Mouse (Mus musculus) C2C12 (cell line): ENCODE results near the gene Tulp2. TPM values are rescaled to one million over a fixed set of nuclear protein-coding genes. Genes with fewer than 3 reads are reported as not detected.
"Not testable (repeated sequence)": the region's sequence is repeated elsewhere in the genome, so short reads cannot be mapped to it uniquely, and the experiment has no call there.

ENCODE experiments used
- H3K27me3 ChIP-seq: one replicate; pipeline ENCODE4 v1.6.1; 2011; ENCODE audit not compliant: control insufficient read depth, insufficient read depth, insufficient read length
- H3K36me3 ChIP-seq: one replicate; pipeline ENCODE4 v1.6.1; 2011; ENCODE audit not compliant: control insufficient read depth, insufficient read depth
- H3K4me3 ChIP-seq: one replicate; pipeline ENCODE4 v1.5.1; 2011; ENCODE audit warnings: mild to moderate bottlenecking, control low read depth; ENCODE audit not compliant: poor library complexity, insufficient read depth, severe bottlenecking
- H3K79me2 ChIP-seq: one replicate; pipeline ENCODE4 v1.6.1; 2011; ENCODE audit not compliant: control insufficient read depth, insufficient read depth
- H3K79me3 ChIP-seq: one replicate; pipeline ENCODE4 v1.6.1; 2011; ENCODE audit warnings: low read depth, control low read depth
- H3ac ChIP-seq: one replicate; pipeline ENCODE3; 2011; ENCODE audit warnings: low read depth; ENCODE audit not compliant: control insufficient read depth, insufficient read length
- CEBPB ChIP-seq: IDR thresholded peaks from one replicate; pipeline ENCODE4 v1.6.1; 2011; ENCODE audit warnings: low read depth, mild to moderate bottlenecking, control low read depth, moderate library complexity
- CTCF ChIP-seq: IDR thresholded peaks from one replicate; pipeline ENCODE4 v1.5.1; 2011; ENCODE audit not compliant: control insufficient read depth, insufficient read depth, insufficient read length
- FOSL1 ChIP-seq: IDR thresholded peaks from one replicate; pipeline ENCODE4 v1.8.0; 2011; ENCODE audit warnings: mild to moderate bottlenecking, low read length; ENCODE audit not compliant: poor library complexity, insufficient read depth, severe bottlenecking
- MAX ChIP-seq: IDR thresholded peaks from one replicate; pipeline ENCODE4 v1.6.1; 2011; ENCODE audit warnings: mild to moderate bottlenecking, control low read depth
- MYOD1 ChIP-seq: IDR thresholded peaks from one replicate; pipeline ENCODE4 v1.6.1; 2011; ENCODE audit warnings: low read depth; ENCODE audit not compliant: control insufficient read depth, insufficient read length
- MYOG ChIP-seq: IDR thresholded peaks from one replicate; pipeline ENCODE4 v1.6.1; 2011; ENCODE audit not compliant: control insufficient read depth, insufficient read length; ENCODE audit errors: extremely low read depth
- USF1 ChIP-seq: IDR thresholded peaks from one replicate; pipeline ENCODE4 v1.6.1; 2011; ENCODE audit warnings: low read depth, mild to moderate bottlenecking, control low read depth, moderate library complexity
- polyA plus RNA-seq: library from polyadenylated mRNA; unstranded; fragments of >200 nt; fragmentation: generic; extraction: Trizol; gene quantifications from one replicate; pipeline ENCODE4 v1.2.1, GENCODE M21; 2012; ENCODE audit warnings: missing spikeins

The Tulp2 gene
- polyA plus RNA-seq, 1 experiment = not detected

GRCm38 (mm10) chr7:45525809-45526473, 44.3 kb downstream of the Tulp2 start, which contains the start of the genes Ppp1r15a and Plekha4:
TSS of gene Ppp1r15a (minus strand) at chr7:45526268.
TSS of gene Plekha4 (plus strand) at chr7:45526330.
- Histone ChIP-seq H3K27me3 (no peaks in the 10 kb centered on the region), H3K36me3 (peaks cover 21% of the 10 kb centered on the region), H3K4me3 (peak within 1 kb of the TSS; percentile 75), H3K79me3 (peaks cover 14% of the 10 kb centered on the region), H3K79me2 (peaks cover 19% of the 10 kb centered on the region), H3ac (peak within 1 kb of the TSS; percentile 94)
- TF ChIP-seq MYOD1 = no peak
- no peak for TF ChIP-seq FOSL1
- TF ChIP-seq MYOG = no peak
- no peak for TF ChIP-seq USF1
- no peak for TF ChIP-seq CTCF
- no peak for TF ChIP-seq MAX
- TF ChIP-seq CEBPB = no peak

GRCm38 (mm10) chr7:45526474-45527120, 44.9 kb downstream of the Tulp2 start:
- Histone ChIP-seq H3K36me3 (peaks cover 21% of the 10 kb centered on the region), H3K27me3 (no peaks in the 10 kb centered on the region), H3ac (no peak overlapping the region), H3K79me3 (peaks cover 14% of the 10 kb centered on the region), H3K79me2 (peaks cover 19% of the 10 kb centered on the region), H3K4me3 (peak overlapping the region; percentile 75)
- no peak for TF ChIP-seq CTCF

- H3K36me3 ChIP-seq = peaks cover 20% of the 10 kb centered on the region
- peaks cover 19% of the 10 kb centered on the region for H3K79me2 ChIP-seq
- H3K4me3 ChIP-seq, H3ac ChIP-seq, H3K27me3 ChIP-seq: not testable (repeated sequence)
- peaks cover 14% of the 10 kb centered on the region for H3K79me3 ChIP-seq
Measured at GRCm38 (mm10) chr7:45527169-45527568, 45.5 kb downstream of the Tulp2 start.

GRCm38 (mm10) chr7:45529461-45529860, 47.8 kb downstream of the Tulp2 start:
- H3K4me3 ChIP-seq = no peak overlapping the region
- peaks cover 1% of the 10 kb centered on the region for H3K36me3 ChIP-seq
- no peak overlapping the region for H3ac ChIP-seq
- no peaks in the 10 kb centered on the region for H3K27me3 ChIP-seq
- TF ChIP-seq MYOG (no peak), MYOD1 (no peak), MAX (no peak), USF1 (no peak), CTCF (no peak), FOSL1 (no peak), CEBPB (no peak)
- H3K79me3 ChIP-seq = peaks cover 12% of the 10 kb centered on the region
- peaks cover 16% of the 10 kb centered on the region for H3K79me2 ChIP-seq

- Histone ChIP-seq H3K79me3 (peaks cover 1% of the 10 kb centered on the region), H3K4me3 (no peak overlapping the region), H3K27me3 (no peaks in the 10 kb centered on the region), H3K79me2 (peaks cover 4% of the 10 kb centered on the region), H3K36me3 (no peaks in the 10 kb centered on the region), H3ac (no peak overlapping the region)
- TF ChIP-seq CEBPB (no peak), CTCF (no peak), MYOD1 (no peak), MYOG (no peak), MAX (no peak), FOSL1 (no peak), USF1 (no peak)
Measured at GRCm38 (mm10) chr7:45530643-45531042, 49.0 kb downstream of the Tulp2 start.

- no peaks in the 10 kb centered on the region for H3K36me3 ChIP-seq
- H3K4me3 ChIP-seq = no peak overlapping the region
- H3K27me3 ChIP-seq = no peaks in the 10 kb centered on the region
- no peak overlapping the region for H3ac ChIP-seq
- H3K79me3 ChIP-seq = no peaks in the 10 kb centered on the region
- H3K79me2 ChIP-seq = no peaks in the 10 kb centered on the region
- TF ChIP-seq MAX (no peak), CEBPB (no peak)
Measured at GRCm38 (mm10) chr7:45535676-45536075, 54.0 kb downstream of the Tulp2 start.
